Mouse (Mus musculus) adrenal gland, postnatal 14 days (tissue): ENCODE results near the gene Zbtb16. TPM values are rescaled to one million over a fixed set of nuclear protein-coding genes. Genes with fewer than 3 reads are reported as not detected.

ENCODE experiments used
- DNase-seq: peaks from one replicate; pipeline ENCODE4 v3.0.0; 2021; ENCODE audit warnings: mixed read lengths
- long read RNA-seq, 2 experiments: library from polyadenylated mRNA; stranded (forward); transcript quantifications; one replicate each; pipeline ENCODE4 v2.0.0; 2021
- total RNA-seq: library from RNA; stranded (reverse); gene quantifications from 2 replicates; pipeline ENCODE4 v1.2.3, GENCODE M21; 2021

Gene Zbtb16
- total RNA-seq, result 88.9 and 109 TPM in 2 replicates
- long read RNA-seq, experiment 1, partial matches to known transcripts, result 1 of 5 reads
- long read RNA-seq, experiment 1, other reads (novel, unspliced or antisense), result 4 of 5 reads
- long read RNA-seq, experiment 2, partial matches to known transcripts, result 2 of 8 reads
- long read RNA-seq, experiment 2, other reads (novel, unspliced or antisense), result 6 of 8 reads

DNA sequence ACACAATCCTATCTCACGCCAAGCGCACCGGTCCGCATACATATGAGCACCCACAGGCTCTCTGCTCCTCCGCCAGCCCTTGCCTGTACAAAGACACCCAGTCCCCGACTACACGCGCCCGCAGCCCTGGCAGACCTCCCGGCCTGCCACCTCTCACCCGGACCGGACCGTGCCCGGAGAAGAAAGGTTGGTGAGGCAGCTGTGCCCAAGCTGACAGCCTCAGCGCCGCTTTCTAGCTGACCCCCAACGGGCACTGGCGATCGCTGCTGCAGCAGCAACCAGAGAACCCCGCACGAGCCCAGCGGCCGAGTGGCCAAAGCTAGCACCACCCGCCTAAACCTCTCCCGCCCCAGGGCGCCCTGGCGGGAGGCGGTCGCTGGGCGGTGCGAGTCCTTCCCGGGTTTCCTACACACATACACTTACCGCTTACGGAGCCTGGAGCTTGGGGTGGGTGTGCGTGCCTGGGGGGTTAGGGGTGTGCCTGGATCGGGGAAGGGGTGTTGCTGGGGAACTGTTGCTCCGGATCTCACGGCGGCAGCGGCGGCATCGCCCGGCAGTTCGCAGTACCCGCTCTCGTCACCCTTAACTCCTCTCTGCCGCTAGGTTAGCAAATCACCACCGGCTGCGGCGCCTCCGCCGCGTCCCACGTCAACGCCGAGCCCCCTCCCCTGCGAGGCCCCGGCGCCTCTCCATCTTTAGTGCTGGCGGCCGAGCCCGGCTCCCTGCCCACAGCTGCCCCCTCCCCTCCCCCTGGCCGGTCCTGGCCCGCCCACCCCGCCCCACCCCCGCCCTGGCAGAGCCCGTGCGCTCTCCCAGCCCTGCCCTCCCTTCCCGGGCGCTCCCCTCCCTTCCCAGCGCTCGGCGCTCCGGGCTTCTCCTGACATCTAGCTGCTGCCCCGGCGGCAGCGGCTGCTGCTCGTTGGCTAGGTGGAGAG lies at the start of gene Zbtb16:
TSS of gene Zbtb16 (minus strand) at position 592 of the 935 bp plus-strand sequence.
- DNase-seq, result peak; percentile 93

DNA sequence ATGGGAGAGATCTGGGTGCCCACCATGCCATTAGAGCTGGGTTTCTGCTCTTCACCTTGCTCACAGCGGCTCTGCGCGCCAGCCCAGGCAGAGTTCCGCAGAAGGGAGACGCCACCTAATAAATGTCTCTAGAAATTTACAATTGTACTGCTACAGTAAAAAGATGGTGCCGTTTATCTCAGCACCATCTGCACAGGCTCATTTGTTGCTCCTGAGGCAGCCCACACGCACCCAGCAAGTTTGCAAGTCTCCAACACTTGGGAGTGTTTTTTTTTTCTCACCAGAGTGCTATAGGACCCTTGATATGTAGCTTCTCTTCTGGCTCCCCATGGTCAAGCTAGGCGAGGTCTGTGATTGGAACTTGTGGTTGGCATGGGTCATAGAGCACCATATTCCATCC lies 36.9 kb upstream of the Zbtb16 start:
- DNase-seq, result no peak

DNA sequence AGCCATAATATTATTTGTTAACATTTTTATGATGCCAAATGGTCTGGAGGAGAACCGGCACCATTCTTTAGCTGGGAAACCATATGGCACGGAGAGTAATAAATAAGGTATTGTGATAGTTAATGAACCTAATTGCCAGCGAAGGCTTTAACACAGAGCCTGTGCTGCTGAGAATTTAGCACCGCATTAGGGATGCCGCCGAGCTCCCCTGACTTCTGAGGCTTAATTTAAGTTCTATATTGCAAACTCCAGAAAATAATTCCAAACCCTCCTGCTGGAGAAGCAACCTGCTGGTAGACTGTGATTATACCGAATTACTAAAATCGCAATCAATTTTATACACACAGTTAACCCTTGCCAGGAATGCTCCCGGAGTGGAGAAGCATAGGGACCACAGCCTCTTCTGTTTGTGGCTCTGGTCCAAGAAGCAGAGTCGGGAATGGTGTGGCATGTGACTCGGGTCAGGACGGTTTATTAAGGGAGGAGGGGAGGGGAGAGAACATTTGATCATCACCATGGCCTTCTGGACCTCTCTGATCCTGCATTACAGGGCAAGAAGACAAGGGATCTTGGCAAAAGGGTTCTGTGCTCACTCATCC lies 30.6 kb upstream of the Zbtb16 start:
- DNase-seq, result no peak

DNA sequence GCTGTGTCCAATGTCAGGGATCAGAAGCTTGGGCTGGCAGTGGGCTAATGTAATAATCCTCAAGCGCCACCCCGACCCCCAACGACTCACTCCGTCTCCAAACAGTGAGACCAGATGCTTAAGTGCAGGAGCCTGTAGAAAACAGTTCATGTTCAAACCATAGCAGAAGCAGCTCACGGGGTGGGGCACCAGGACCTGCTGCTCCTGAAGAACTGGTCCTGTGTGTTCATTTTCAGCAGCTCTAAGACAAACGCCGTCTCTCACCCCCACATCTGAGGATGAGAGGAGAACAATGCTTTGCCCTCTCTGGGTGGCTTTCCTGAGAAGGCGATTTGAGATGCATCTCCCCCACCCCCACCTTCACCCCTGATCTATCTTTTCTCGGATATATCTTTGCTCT lies 29.2 kb upstream of the Zbtb16 start:
- no peak for DNase-seq

DNA sequence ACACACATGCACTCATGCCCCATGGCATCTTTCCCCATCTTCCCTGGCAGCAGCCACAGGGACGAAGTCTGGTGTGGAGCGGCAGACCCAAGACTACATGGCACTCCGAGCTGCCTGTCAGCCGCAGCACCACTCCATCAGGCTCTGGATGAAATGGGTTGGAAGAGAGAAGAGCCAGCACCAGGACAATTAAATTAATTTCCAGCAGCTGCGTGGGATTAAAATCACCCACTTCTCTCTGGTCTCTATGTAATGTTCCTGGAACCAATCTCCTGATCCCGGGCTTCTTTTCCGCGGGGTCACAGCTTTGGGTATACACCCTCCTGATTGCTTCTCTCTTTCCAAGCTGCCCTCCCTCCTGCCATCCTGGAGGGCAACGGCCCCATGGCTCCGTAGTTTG lies 25.5 kb upstream of the Zbtb16 start:
- no peak for DNase-seq

DNA sequence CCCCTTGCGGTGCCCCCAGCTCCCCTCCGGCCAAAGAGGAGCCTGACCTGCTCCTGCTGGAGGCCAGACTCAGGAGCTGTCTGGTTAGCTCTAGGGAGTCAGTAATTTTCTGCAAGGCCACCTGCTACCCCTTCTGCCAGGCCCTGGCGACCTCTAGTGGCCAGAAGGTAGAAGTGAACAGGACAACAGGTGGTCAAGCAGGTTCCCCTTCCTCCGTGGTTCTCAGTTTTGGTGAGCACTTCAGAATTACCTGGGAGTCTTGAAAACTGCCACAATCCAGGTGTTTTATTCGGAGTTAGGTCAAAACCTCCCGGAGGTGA lies 24.5 kb upstream of the Zbtb16 start:
- peak; percentile 84 for DNase-seq

DNA sequence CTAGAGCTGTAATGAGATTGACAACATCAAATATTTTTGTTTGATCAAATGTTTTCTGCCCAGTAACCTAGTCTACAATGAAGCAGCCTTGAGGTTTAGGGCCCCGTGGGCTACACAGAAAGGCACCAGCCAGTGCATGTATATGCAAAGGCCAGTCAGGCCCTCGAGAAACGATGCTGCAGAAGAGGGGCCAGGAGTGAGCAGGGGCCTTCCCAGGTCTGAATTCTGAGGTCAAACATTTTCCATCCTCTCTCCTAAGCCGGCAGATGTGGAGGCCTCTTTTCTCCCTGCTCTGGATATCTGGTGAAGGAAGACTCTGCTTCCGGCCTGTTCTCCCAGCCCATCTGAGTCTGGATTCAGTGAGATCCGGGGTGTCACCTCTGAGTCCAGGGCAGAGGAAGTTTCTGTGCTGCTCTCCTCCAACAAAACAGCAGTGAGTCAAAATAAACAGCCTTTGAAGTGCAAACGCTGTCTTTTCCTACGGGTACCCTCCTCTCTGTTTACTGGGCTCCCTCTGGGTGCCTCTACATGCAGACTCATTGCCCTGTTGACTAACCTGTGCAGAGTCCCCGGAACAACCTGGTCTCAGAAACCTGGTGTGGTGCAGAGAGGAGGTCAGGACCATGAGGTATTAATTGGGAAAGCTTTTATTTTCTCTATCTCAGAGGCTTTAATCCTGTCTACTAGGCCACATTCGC lies 24.0 kb upstream of the Zbtb16 start:
- no peak for DNase-seq

DNA sequence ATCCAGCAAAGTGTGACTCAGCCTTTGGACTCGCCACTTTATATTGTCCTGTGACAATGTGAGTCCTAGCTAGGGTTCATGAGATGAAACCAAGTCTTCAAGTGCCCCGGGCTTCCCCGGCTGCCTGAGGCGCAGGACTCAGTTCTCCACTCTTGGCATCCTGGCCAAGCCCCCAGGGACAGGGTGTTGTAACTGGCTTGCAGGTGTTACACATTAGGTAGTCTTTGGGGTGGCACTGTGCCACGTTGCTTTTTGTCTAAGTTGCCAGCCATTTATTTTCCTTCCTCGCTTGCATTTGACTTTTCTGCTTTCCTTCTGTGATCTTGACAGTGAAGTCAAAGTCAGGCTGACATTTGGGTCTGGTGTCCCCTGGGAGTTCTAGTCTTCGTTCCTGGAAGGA lies 21.9 kb upstream of the Zbtb16 start:
- DNase-seq, result peak; percentile 59

DNA sequence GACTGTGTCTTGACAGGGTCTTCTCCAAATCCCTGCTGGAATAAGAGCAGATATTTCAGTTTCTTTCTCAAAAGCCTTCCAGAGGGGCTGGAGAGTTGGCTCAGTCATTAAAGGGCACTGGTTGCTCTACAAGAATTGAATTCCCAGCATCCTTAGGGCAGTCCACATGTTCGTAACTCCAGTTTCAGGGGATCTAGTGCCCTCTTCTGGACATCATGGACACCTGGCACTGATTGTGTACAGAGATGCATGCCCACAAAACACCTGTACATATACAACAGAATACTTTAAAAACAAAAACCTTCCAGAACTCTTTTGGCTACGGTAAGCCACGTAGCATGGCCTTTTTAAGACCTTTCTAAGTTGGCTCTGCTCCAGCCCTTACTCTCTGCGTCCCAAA lies 20.2 kb upstream of the Zbtb16 start:
- no peak for DNase-seq

DNA sequence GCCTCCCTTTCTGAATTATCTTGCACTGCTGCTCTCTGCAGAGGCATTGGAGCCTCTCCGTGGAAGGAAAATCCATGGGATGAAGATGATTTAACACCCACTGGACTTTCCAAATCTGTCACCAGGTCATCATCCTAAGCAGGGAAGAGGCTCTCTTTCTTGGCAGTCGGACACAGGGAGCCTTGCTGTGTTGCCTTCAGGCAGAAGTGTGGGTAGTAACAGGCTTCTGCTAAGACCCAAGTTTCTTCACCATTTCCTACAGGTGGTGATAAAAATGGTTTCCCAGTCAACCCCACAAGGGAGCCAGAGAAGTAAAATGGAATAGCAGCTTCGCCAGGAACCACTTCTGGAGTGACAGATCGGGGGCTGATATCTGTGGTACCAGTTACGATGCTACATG lies 13.5 kb upstream of the Zbtb16 start:
- no peak for DNase-seq

DNA sequence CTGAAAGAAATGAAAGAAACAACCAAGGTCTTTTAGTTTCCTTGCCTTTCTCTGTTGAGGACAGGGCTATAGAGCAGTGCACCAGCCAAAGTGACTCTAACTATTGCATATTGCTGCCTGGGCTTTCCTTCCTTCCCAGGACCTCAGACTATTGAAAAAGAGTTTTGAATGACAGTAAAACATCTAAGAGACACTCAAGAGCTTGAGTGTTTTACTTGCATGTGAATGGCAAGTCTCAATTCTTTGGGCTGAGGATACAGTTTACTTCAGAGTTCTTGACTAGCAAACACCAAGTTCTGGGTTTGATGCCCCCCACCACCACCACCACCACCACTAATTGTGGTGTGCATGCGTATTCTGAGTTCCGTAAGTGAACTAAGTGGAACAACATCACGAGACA lies 3.5 kb upstream of the Zbtb16 start:
- no peak for DNase-seq

DNA sequence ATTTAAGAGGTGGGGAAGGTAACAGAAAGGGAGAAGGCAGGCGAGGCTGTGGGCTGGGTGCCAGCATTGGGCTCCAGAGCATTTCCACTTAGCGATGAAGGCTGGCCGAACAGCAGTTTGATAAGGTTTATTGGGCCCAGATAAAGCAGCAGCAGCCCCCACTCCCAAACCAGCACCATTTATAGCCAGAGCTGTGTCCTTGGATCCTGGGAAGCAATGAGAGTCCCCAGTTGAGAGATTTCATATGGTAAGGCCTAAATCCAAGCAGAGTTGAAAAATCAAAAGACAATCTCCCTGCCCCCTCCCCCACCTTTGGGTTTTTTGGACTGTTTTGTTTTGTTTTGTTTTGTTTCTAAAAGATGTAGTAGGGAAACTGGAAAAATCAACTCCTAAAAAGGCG lies 2.3 kb upstream of the Zbtb16 start:
- no peak for DNase-seq

DNA sequence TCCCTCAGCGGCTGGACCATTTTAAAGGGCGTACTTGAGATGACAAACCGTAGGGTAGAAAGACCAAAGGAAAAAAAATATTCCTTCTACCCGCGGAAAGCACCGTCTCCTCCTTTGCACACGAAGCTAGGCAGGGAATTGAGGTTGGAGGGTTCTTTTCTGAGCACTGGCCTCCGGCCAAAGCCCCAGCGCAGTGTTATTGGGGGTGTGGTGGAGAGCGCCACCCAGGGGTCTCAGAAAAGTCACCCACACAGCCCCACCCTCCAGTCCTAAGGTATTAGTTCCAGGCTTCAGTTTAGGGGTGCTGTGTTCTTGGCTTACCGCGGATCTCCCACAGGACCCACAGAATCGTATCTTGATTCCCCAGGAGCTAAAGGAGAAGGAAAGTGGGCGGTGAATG lies 1.2 kb upstream of the Zbtb16 start:
- peak; percentile 43 for DNase-seq

DNA sequence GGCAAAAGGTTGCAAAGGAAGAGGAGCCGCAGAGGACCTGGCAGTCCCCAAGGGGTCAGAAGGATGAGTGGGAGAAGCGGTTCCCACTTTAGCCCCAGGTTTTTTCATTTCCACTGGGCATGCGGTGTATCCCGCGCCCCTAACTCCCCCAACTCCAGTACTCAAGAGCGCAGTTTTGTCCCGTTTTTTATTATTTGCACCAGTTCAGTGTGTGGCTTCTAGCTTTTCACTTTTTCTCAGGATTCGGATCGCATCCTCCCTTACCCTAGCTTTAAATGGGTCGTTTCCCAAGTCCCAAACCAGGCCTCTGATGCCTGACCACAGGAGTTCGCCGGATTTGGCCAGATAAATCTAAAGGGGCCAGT lies 526 bp upstream of the Zbtb16 start:
- DNase-seq, result no peak

DNA sequence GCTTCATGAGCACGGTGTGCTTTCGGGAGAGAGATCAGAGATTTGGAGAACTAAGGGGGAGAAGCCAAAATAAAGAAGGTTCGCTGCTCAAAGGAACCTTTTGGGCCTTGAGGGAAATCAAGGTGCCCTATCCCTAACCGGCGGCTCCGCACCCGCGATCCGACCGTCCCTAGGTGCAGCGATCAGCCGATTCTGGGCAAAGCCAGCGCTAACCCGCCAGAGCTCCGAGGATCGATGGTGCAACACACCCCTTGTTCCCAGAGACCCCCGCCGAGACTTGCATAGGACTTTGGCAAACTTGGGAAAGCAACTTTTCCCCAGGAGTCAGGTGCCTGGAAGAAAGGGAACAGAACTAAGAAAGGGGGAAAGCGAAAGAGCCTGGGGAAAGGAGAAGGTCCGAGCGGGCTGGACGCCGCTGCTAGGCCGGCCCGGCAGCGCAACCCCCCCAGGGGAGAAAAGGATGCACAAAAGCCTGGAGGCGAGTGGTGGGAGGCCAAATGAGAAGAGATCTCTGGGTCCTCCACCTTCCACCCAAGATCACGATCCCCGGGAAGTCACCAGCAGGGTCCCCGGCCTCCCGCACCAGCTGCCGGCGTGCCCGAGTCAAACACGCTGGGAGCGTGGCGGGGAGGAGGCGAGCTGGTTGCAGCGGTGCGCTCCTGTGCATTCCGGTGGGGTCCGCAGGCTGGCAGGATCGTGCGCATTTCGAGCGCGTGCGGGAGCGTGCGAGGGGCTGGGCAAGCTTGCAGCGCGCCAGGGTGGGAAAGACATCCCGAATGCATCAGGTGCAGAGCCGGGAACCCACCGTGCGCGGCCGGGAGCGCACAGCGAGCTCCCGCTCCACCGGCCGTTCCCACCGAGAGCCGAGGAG lies 1.2 kb downstream of the Zbtb16 start:
- DNase-seq, result peak; percentile 58

DNA sequence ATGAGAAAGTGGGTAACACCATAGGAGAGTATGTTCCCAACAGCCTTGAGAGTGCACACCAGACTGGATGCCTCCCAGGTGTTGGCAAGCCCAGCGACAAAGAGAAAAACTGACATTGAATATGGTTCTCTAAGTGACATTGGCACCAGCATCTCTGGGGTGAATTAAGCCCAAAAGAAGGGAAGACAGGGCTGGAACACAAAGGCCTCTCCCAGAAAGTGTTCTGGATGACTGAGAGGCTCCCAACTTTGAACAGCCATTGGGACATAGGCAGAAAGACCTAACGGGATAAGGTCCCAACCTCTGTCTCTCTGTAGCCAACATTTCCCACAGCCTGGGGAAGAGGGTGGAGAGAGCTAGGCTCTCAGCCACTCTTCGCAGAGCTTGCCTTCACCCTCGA lies 2.0 kb downstream of the Zbtb16 start:
- DNase-seq, result no peak

DNA sequence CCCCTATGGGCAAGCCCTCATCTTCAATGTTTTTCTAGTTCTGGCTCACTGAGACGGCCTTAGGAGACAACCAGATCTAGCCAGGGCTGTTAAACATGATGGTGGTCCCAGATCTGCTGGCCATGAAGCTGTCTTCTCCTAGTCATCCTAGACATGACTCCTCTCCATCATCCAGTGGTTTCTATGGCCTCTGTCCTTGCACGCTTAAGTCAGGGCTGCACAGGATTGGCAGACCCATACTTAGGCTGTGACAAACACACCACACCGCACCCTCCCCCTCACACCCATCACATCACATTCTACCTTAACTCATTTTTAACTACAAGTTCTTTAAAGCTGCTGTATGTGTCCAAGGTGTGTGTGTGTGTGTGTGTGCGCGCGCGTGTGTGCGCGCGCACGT lies 2.5 kb downstream of the Zbtb16 start:
- DNase-seq, result no peak

DNA sequence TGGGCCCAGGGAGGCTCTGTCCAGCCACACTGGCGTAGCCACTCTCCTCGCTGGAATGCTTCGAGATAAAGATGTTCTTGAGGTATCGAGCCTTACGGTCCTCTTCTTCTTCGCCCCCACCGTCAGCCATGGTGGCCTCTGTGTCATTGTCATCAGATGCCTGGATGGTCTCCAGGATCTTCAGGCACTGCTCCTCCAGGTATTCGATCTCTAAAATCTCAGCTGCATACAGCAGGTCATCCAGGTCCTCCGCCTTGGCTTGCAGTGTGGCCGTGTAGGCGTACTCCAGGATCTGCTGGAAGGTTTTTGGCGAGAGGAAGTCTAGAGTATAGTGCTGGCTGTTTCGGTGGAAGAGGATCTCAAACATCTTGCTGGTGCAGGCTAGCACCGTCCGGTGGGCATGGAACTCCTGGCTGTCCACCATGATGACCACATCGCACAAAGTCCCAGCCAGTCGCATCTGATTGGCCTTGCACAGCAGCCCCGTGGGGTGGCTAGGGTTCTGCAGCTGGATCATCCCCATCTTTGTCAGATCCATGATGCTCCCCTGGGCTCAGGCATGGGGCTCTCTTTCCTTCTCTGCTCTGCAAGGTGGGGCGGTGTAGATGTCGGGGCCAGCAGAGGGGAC lies 3.4 kb downstream of the Zbtb16 start:
- DNase-seq, result no peak

DNA sequence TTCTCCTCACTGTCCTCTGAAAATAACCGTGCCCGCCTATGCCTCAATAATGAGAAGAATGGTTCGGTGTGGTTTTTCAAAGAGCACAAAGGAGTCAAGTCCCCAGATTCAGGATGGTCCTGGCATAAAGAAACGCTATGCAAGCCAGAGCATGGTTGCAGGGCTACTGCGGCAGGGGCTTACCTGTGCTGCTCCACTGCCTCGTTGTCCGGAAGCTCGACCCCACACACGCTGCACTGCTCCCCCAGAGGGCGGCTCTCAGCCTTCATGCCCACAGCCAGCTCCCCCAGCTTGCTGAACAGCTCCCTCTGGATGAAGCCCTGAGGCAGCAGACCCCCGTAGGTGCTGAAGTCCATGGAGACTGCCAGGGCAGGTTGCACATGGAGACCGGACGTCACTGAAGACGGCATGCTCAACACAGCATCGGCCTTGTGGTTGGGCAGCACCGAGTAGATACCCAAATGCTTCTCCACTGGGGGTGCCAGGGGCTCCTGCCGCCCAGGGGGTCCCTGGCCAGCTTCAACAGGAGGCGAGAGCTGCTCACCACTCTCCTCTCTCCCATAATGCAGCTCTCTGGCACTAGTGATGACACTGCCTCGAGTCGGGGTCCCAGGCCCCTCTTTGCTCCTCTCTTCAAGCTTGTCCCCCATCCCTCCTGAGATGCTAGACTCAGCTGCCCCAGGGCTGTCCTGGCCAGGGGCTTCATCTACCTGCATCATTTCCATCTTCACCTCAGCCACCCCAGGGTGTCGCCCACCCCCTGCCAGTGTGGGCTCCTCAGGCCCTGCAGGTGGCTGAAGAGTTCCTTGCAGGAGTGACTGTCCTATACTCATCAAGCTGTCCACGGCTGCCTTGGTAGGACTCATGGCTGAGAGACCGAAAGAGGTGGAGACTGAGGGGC lies 4.2 kb downstream of the Zbtb16 start:
- no peak for DNase-seq

DNA sequence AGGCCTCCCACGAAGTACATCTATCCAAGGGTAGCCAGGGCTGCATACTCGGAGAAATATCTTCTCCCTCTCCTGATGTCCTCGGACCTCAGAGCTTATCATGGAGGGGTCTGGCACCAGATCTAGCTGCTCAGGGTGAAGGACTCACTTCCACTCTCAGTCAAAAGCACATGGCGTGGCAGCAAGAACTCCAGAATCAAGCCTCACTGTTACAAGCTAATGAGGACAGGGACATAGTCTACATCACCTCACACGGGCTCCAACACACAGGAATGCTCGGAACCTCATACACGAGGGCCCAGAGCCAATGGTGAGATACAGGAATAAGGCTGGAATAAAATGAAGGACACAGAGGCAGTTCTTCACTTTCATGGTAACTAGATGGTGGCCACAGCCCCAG lies 7.2 kb downstream of the Zbtb16 start:
- DNase-seq, result no peak
